Mouse (Mus musculus): Measurements from ENCODE around the gene Slc25a21. TPM values are rescaled to one million over a fixed set of nuclear protein-coding genes. Genes with fewer than 3 reads are reported as not detected.

Gene Slc25a21
- total RNA-seq, 2 experiments from 2014 or later = 0.87 to 1.4 TPM

- intact Hi-C loops (cut with DNase I) = no loop called here
- no peak for DNase-seq (ENCODE audit: low spot score in 2 of 2)
These were observed 389.8 kb downstream of the Slc25a21 start for GRCm38 (mm10) chr12:56807483-56807882.

- DNase-seq (ENCODE audit: low spot score in 2 of 2) = no peak
- intact Hi-C loops (cut with DNase I) = no loop called here
These were observed 390.2 kb downstream of the Slc25a21 start for GRCm38 (mm10) chr12:56807078-56807477.

GRCm38 (mm10) chr12:56804487-56804886, 392.8 kb downstream of the Slc25a21 start:
- no peak for DNase-seq (ENCODE audit: low spot score in 2 of 2)
- intact Hi-C loops (cut with DNase I) = no loop called here

GRCm38 (mm10) chr12:56798641-56799415, 398.4 kb downstream of the Slc25a21 start:
- no peak for DNase-seq (ENCODE audit: low spot score in 2 of 2)
- intact Hi-C loops (cut with DNase I) = no loop called here

GRCm38 (mm10) chr12:56789236-56789635, 408.0 kb downstream of the Slc25a21 start:
- intact Hi-C loops (cut with DNase I) = no loop called here
- DNase-seq (ENCODE audit: low spot score in 2 of 2) = no peak

- no peak for DNase-seq (ENCODE audit: low spot score in 2 of 2)
- intact Hi-C loops (cut with DNase I) = no loop called here
These were observed 412.0 kb downstream of the Slc25a21 start for GRCm38 (mm10) chr12:56785250-56785649.

DNA sequence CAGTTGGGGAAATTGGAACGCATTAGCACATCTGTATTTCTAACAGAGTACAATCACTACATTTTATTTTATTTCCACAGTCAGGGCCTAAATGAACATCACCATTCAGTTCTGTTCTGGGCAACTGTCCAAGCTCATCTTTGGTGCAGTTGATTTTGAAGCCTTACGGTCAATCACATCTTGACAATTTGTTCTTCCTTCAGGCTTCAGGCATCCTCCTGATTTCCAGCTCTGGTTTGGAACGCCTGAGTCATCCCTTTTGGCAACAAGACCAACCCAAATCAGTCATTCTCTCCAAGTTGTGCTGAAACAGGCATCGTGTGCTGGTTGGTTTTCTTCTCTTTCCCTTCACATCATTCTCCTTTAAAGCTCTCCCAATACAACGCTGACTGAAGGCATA, 416.1 kb downstream of the Slc25a21 start:
- intact Hi-C loops (cut with DNase I) = no loop called here
- DNase-seq (ENCODE audit: low spot score in 2 of 2) = peak; percentile 16 to 56

GRCm38 (mm10) chr12:56779621-56780020, 417.7 kb downstream of the Slc25a21 start:
- intact Hi-C loops (cut with DNase I) = no loop called here
- no peak for DNase-seq (ENCODE audit: low spot score in 2 of 2)

GRCm38 (mm10) chr12:56773941-56774340, 423.3 kb downstream of the Slc25a21 start:
- no peak for DNase-seq (ENCODE audit: low spot score in 2 of 2)
- intact Hi-C loops (cut with DNase I) = no loop called here

DNA sequence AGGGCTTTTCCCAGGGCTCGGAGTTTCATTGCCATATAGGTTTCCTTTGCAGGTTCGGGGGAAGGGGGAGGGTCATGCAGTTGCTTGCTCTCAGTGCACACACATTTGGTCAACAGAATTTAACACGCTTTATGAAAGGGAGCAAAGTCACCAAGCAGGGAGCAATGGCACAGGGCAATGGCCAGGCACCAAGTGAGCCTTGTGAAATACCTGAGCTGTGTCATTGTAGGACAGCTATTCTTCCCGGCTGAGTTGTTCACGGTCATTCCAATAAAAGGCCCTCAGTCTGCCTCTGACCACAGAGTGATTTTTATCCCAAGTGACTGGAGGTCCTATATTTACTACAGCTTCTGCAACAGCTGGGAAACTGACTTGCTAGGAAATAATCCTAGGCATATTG, 427.9 kb downstream of the Slc25a21 start:
- intact Hi-C loops (cut with DNase I) = no loop called here
- DNase-seq (ENCODE audit: low spot score in 2 of 2) = no peak

DNA sequence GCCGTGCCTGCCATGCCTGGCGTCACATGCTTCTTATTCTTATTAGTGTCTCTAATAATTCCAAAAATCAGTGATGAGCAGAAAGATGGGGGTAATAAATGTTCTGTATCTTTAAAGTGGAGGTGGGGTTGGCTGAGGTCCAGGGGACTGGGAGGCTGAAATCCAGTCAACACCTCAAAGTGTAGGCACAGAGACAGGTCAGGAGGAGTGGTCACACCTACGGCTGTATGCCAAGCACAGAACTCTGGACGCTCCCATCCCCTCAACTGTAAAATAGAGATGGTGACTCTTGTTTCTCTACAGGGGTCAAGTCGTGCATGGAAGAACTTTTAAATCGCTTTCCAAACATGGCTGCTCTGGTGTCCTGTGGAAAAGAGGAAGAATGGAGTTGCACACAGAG, 429.8 kb downstream of the Slc25a21 start:
- no peak for DNase-seq (ENCODE audit: low spot score in 2 of 2)
- intact Hi-C loops (cut with DNase I) = no loop called here

DNA sequence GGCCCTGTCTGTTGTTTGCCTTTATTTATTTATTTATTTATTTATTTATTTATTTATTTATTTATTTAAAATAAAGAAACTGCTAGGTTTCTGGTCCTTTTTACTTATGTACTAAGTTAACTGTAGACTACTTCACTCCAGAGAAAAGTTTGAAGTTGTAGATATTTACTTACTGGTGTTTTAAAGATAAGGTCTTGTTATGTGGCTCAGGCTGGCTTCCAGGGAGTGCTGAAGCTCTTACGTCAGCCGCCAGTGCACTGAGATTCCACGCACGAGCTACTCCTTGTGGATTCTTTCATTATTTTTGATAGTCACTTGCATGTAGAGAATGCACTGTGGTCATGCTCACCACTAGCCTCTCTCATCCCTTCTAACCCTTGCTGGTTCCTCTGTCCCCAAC, 460.2 kb downstream of the Slc25a21 start:
- DNase-seq (ENCODE audit: low spot score in 2 of 2) = no peak
- intact Hi-C loops (cut with DNase I) = no loop called here

- intact Hi-C loops (cut with DNase I) = no loop called here
These were observed 469.6 kb downstream of the Slc25a21 start for GRCm38 (mm10) chr12:56727631-56728030.

GRCm38 (mm10) chr12:56718707-56719051, 478.6 kb downstream of the Slc25a21 start:
- intact Hi-C loops (cut with DNase I) = no loop called here
- DNase-seq (ENCODE audit: low spot score in 2 of 2) = no peak

More at GRCm38 (mm10) chr12:56727631-56728030, 469.6 kb downstream of the Slc25a21 start:
- DNase-seq (ENCODE audit: low spot score in 2 of 2) = no peak

DNA sequence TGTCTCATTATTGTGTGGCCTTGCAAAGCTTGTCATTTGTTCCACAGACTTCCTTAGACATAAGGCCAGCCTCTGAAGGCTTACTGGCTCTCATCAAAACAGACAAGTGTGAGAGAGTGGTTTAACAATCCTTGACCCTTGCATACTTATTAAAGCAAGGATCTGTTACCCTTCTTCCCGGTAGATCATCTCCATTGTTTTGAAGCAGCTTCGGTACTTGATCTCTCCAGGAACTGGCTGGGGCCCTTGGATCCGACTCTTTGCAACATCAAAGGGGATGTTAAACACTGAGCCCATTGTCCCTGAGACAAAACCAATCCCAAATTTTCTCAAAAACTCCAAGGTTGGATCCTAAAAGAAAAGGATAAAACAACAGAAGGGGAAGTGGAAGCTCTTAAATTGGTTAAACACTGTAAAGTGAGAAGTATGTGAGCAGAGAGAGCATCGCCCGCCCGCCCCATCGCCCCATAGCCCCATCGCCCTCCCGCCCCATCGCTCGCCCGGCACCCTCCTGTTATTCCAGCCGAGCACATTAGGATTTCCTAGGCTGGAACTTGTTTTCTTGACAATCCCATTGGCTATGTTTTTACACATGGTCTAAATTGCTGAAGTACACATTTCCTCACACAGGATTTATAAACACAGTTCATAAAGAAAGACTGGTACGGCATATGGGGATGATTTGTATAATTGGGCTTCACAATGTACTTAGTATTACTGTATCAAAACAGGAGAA, 479.1 kb downstream of the Slc25a21 start:
- intact Hi-C loops (cut with DNase I) = no loop called here

DNA sequence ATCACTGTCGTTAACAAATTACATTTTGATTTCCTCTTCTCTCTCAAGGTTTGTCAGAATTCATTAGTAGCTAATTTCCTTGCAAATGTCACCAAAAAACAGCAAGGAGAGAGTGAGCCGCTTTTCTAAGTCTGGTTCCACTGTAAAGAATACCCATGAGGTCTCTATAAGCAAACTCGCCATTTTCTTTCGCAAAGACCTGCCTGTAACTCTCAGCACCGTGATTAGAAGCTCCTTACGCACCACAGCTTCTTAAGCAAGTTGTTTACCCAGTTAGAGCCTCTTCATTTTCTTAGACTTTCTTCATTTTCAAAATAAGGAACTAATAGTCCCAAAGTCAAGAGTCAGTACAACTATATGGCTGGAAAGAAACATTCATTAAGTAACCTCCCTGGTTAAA, 496.3 kb downstream of the Slc25a21 start:
- intact Hi-C loops (cut with DNase I) = no loop called here
- DNase-seq (ENCODE audit: low spot score in 2 of 2) = no peak

More for the DNA sequence above, 479.1 kb downstream of the Slc25a21 start:
- no peak for DNase-seq (ENCODE audit: low spot score in 2 of 2)

DNA sequence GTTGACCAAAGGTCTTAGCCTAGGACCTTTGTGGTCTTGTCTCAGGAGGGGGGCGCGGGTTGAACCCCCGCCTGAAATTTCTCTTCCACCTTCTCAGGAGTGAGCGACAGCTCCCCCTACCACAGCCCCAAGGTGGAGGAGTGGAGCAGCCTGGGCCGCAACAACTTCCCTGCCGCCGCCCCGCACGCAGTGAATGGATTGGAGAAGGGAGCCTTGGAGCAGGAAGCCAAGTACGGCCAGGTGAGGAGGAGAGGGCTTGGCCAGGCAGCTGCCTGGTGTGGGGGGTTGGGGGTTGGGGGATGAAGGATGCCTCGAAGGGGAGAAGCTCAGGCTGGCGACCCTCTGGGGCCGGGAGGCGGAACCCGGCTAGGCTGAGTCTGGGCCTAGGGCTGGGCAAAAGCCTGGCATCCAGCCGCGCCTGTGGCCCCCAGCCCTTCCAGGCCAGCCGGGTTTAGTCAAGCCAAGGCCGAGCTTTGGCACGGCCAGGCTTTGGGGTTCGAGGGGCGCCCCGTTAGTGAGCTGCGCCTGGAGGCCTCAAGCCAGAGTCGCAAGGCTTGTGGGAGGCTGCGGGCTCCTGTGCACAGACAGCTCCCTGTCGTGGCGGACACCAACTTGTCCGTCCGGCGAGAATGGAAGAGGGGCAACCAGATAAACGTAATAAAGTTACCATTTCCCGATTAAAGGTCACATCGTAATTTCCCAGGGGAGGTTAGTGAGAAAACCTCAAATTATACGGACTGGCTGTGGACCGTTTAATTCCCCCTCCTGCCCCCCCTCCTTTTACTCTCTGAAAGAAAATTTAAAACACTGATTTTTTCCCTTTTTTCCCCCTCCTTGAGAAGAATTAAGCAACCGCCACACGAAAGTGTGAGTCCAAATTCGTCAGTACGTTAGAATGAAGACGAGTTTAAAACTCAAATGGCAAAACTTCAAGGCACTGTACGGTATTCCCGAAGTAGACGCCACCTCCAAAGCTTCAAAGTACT, 497.1 kb downstream of the Slc25a21 start:
- intact Hi-C loops (cut with DNase I) = no loop called here

GRCm38 (mm10) chr12:56699351-56699750, 497.9 kb downstream of the Slc25a21 start:
- no peak for DNase-seq (ENCODE audit: low spot score in 2 of 2)
- intact Hi-C loops (cut with DNase I) = no loop called here

More for the DNA sequence above, 497.1 kb downstream of the Slc25a21 start:
- no peak for DNase-seq (ENCODE audit: low spot score in 2 of 2)

GRCm38 (mm10) chr12:56698191-56698980, 498.9 kb downstream of the Slc25a21 start:
- intact Hi-C loops (cut with DNase I) = no loop called here
- DNase-seq (ENCODE audit: low spot score in 2 of 2) = no peak
